Mouse (Mus musculus): ENCODE measurements at regions not wholly inside any gene's neighbourhood (a gene's known extent, or its start where the extent isn't known, plus 50 kb on each side); places are given as distances from the start of the nearest gene placed in this dataset.

DNA sequence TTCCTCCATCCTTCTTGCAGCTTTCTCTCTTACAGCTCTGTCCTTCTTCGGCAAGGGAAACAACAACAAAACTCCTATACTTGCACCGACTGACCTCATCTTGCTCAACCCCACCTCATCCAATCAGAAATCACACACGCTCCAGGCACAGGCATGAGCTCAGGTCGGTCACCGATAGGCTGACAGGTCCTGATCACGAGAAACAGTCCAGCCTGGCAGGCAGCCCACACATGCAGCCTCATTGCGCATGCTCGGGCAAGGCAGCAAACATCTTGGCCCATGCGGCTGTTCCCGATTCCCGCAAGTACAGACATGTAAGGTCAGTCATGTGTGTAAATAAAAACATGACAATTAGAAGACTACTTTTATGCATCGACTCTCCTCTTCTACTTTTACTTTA is 441.9 kb downstream of the Mat2b start:
- TF ChIP-seq CTCF (conservative IDR thresholded peaks at IDR 0.05; ENCODE audit: low read length) (no peak), NANOG (IDR thresholded peaks at IDR 0.05; ENCODE audit: borderline replicate concordance, low read length) (no peak)

Measured in E14TG2a.4 (cell line).